Mouse (Mus musculus): ENCODE results near the gene Olfr1036. TPM values are rescaled to one million over a fixed set of nuclear protein-coding genes. Genes with fewer than 3 reads are reported as not detected.
"Not testable (repeated sequence)": the region's sequence is repeated elsewhere in the genome, so short reads cannot be mapped to it uniquely, and the experiment has no call there.

The Olfr1036 gene
- polyA plus RNA-seq (2016; fragmentation: Nextera tagmentation; extraction: Ambion mirVana) = not detected in 2 replicates

- H3K9ac ChIP-seq; H3K4me3 ChIP-seq; H3K9me3 ChIP-seq; H3K36me3 ChIP-seq; H3K4me2 ChIP-seq (replicated peaks); H3K27me3 ChIP-seq; H3K4me1 ChIP-seq; ATAC-seq (ENCODE audit: insufficient number of reproducible peaks, insufficient read depth, low FRiP score, low TSS enrichment); H3K27ac ChIP-seq: not testable (repeated sequence)
These were observed at the start of gene Olfr1036 for GRCm38 (mm10) chr2:86073692-86074091. Olfr1036 (plus strand) TSS chr2:86073992.

- no peak within 1 kb of the TSS for H3K4me3 ChIP-seq
- H3K36me3 ChIP-seq = no peaks in the 10 kb centered on the region
- H3K9me3 ChIP-seq = no peaks in the 10 kb centered on the region
- H3K27me3 ChIP-seq = no peaks in the 10 kb centered on the region
- H3K9ac ChIP-seq = no peak within 1 kb of the TSS
- no peak for ATAC-seq (ENCODE audit: insufficient number of reproducible peaks, insufficient read depth, low FRiP score, low TSS enrichment)
- H3K27ac ChIP-seq = no peak within 1 kb of the TSS
- H3K4me1 ChIP-seq = no peaks in the 10 kb centered on the region
- H3K4me2 ChIP-seq (replicated peaks) = no peak within 1 kb of the TSS
These were observed 28.2 kb upstream of the Olfr1036 start, which contains the start of gene Olfr1034 for GRCm38 (mm10) chr2:86045561-86045960. Olfr1034 (plus strand) TSS chr2:86045861.

- H3K36me3 ChIP-seq; H3K9ac ChIP-seq; H3K9me3 ChIP-seq; H3K27me3 ChIP-seq; H3K4me1 ChIP-seq; H3K4me3 ChIP-seq; H3K27ac ChIP-seq; ATAC-seq (ENCODE audit: insufficient number of reproducible peaks, insufficient read depth, low FRiP score, low TSS enrichment); H3K4me2 ChIP-seq (replicated peaks): not testable (repeated sequence)
These were observed 23.0 kb upstream of the Olfr1036 start for GRCm38 (mm10) chr2:86050777-86051176.

DNA sequence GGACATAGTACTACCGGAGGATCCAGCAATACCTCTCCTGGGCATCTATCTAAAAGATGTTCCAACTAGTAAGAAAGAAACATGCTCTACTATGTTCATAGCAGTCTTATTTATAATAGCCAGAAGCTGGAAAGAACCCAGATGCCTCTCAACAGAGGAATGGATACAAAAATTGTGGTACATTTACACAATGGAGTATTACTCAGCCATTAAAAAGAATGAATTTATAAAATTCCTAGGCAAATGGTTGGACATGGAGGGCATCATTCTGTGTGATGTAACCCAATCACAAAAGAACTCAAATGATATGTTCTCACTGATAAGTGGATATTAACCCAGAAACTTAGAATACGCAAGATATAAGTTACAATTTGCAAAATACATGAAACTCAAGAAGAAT lies 10.0 kb upstream of the Olfr1036 start:
- not testable (repeated sequence) for H3K36me3 ChIP-seq; H3K9me3 ChIP-seq; H3K27me3 ChIP-seq; H3K9ac ChIP-seq; H3K4me2 ChIP-seq (replicated peaks); ATAC-seq (ENCODE audit: insufficient number of reproducible peaks, insufficient read depth, low FRiP score, low TSS enrichment); H3K27ac ChIP-seq; H3K4me3 ChIP-seq; H3K4me1 ChIP-seq
- 94% methylated on average over 2 of the region's 2 CpGs for WGBS

DNA sequence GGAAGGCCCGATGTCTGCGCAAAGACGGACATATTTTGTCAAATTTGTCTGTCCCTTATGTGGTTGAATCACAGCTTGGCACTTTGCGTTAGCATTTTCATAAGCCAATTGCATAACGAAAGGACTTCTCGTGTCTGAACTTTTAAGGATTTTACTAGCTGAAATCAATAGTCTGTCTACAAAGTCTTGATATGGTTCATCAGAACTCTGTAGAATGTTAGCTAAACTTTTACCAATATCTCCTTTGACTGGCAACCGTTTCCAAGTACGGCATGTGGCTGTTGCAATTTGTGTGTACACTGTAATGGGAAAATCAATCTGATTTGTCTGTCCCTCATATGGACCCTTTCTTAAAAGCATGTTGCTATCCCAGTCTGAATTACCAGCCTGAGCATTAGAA lies 3.6 kb upstream of the Olfr1036 start:
- no peaks in the 10 kb centered on the region for H3K36me3 ChIP-seq
- H3K27me3 ChIP-seq = no peaks in the 10 kb centered on the region
- H3K9ac ChIP-seq = no peak overlapping the region
- no peak for ATAC-seq (ENCODE audit: insufficient number of reproducible peaks, insufficient read depth, low FRiP score, low TSS enrichment)
- H3K4me1 ChIP-seq = no peaks in the 10 kb centered on the region
- no peak overlapping the region for H3K4me3 ChIP-seq
- no peak overlapping the region for H3K4me2 ChIP-seq (replicated peaks)
- no peaks in the 10 kb centered on the region for H3K9me3 ChIP-seq
- no peak overlapping the region for H3K27ac ChIP-seq
- WGBS = 90% methylated on average over 8 of the region's 8 CpGs

GRCm38 (mm10) chr2:86080478-86080877 lies 6.7 kb downstream of the Olfr1036 start:
- not testable (repeated sequence) for H3K9ac ChIP-seq; H3K4me1 ChIP-seq; ATAC-seq (ENCODE audit: insufficient number of reproducible peaks, insufficient read depth, low FRiP score, low TSS enrichment); H3K27ac ChIP-seq; H3K9me3 ChIP-seq; H3K4me3 ChIP-seq; H3K4me2 ChIP-seq (replicated peaks); H3K27me3 ChIP-seq; H3K36me3 ChIP-seq
- WGBS = 89% methylated on average over 1 of the region's 1 CpGs

GRCm38 (mm10) chr2:86087285-86087684 lies 13.5 kb downstream of the Olfr1036 start, which contains the start of gene Olfr1037:
Olfr1037 (minus strand) TSS chr2:86087385.
- Histone ChIP-seq H3K36me3 (no peaks in the 10 kb centered on the region), H3K9ac (no peak within 1 kb of the TSS), H3K4me2 (replicated peaks) (no peak within 1 kb of the TSS), H3K27me3 (no peaks in the 10 kb centered on the region), H3K4me3 (no peak within 1 kb of the TSS), H3K9me3 (no peaks in the 10 kb centered on the region), H3K4me1 (no peaks in the 10 kb centered on the region), H3K27ac (no peak within 1 kb of the TSS)
- ATAC-seq (ENCODE audit: insufficient number of reproducible peaks, insufficient read depth, low FRiP score, low TSS enrichment) = no peak
- 86% methylated on average over 2 of the region's 2 CpGs for WGBS

Other genes with a start within 250 kb of the Olfr1036 start
- not detected in 2 replicates for gene Olfr1019, start 228.5 kb upstream of the Olfr1036 start, polyA plus RNA-seq (2016; fragmentation: Nextera tagmentation; extraction: Ambion mirVana)
- gene Olfr1020, start 227.0 kb upstream of the Olfr1036 start, polyA plus RNA-seq (2016; fragmentation: Nextera tagmentation; extraction: Ambion mirVana) = not detected in 2 replicates
- not detected in 2 replicates for gene Olfr1022, start 205.4 kb upstream of the Olfr1036 start, polyA plus RNA-seq (2016; fragmentation: Nextera tagmentation; extraction: Ambion mirVana)
- not detected in 2 replicates for gene Olfr1023, start 188.4 kb upstream of the Olfr1036 start, polyA plus RNA-seq (2016; fragmentation: Nextera tagmentation; extraction: Ambion mirVana)
- gene Olfr1024, start 168.9 kb upstream of the Olfr1036 start, polyA plus RNA-seq (2016; fragmentation: Nextera tagmentation; extraction: Ambion mirVana) = not detected in 2 replicates
- gene Olfr1025-ps1, start 158.8 kb upstream of the Olfr1036 start, polyA plus RNA-seq (2016; fragmentation: Nextera tagmentation; extraction: Ambion mirVana) = not detected in 2 replicates
- not detected in 2 replicates for gene Olfr1026, start 152.4 kb upstream of the Olfr1036 start, polyA plus RNA-seq (2016; fragmentation: Nextera tagmentation; extraction: Ambion mirVana)
- not detected in 2 replicates for gene Olfr1028, start 123.6 kb upstream of the Olfr1036 start, polyA plus RNA-seq (2016; fragmentation: Nextera tagmentation; extraction: Ambion mirVana)
- gene Olfr1029, start 100.1 kb upstream of the Olfr1036 start, polyA plus RNA-seq (2016; fragmentation: Nextera tagmentation; extraction: Ambion mirVana) = not detected in 2 replicates
- gene Olfr1030, start 94.7 kb upstream of the Olfr1036 start, polyA plus RNA-seq (2016; fragmentation: Nextera tagmentation; extraction: Ambion mirVana) = not detected in 2 replicates
- gene Olfr1031, start 83.7 kb upstream of the Olfr1036 start, polyA plus RNA-seq (2016; fragmentation: Nextera tagmentation; extraction: Ambion mirVana) = not detected in 2 replicates
- gene Olfr1032, start 68.5 kb upstream of the Olfr1036 start, polyA plus RNA-seq (2016; fragmentation: Nextera tagmentation; extraction: Ambion mirVana) = not detected in 2 replicates
- 0.78 TPM in 1 of 2 replicates, not detected in the other for gene Olfr1033, start 53.4 kb upstream of the Olfr1036 start, polyA plus RNA-seq (2016; fragmentation: Nextera tagmentation; extraction: Ambion mirVana)
- gene Olfr1034, start 28.1 kb upstream of the Olfr1036 start, polyA plus RNA-seq (2016; fragmentation: Nextera tagmentation; extraction: Ambion mirVana) = not detected in 2 replicates
- gene Olfr1037, start 13.4 kb downstream of the Olfr1036 start, polyA plus RNA-seq (2016; fragmentation: Nextera tagmentation; extraction: Ambion mirVana) = not detected in 2 replicates
- not detected in 2 replicates for gene Olfr1039, start 61.9 kb downstream of the Olfr1036 start, polyA plus RNA-seq (2016; fragmentation: Nextera tagmentation; extraction: Ambion mirVana)
- not detected in 2 replicates for gene Olfr1040, start 72.7 kb downstream of the Olfr1036 start, polyA plus RNA-seq (2016; fragmentation: Nextera tagmentation; extraction: Ambion mirVana)
- gene Olfr1042, start 87.8 kb downstream of the Olfr1036 start, polyA plus RNA-seq (2016; fragmentation: Nextera tagmentation; extraction: Ambion mirVana) = not detected in 2 replicates
- not detected in 2 replicates for gene Olfr1043, start 93.5 kb downstream of the Olfr1036 start, polyA plus RNA-seq (2016; fragmentation: Nextera tagmentation; extraction: Ambion mirVana)
- gene Olfr1044, start 103.8 kb downstream of the Olfr1036 start, polyA plus RNA-seq (2016; fragmentation: Nextera tagmentation; extraction: Ambion mirVana) = not detected in 2 replicates
- not detected in 2 replicates for gene Olfr52, start 111.7 kb downstream of the Olfr1036 start, polyA plus RNA-seq (2016; fragmentation: Nextera tagmentation; extraction: Ambion mirVana)
- gene Olfr1045, start 129.0 kb downstream of the Olfr1036 start, polyA plus RNA-seq (2016; fragmentation: Nextera tagmentation; extraction: Ambion mirVana) = not detected in 2 replicates
- gene Olfr1046, start 145.3 kb downstream of the Olfr1036 start, polyA plus RNA-seq (2016; fragmentation: Nextera tagmentation; extraction: Ambion mirVana) = not detected in 2 replicates
- gene Olfr1047, start 157.4 kb downstream of the Olfr1036 start, polyA plus RNA-seq (2016; fragmentation: Nextera tagmentation; extraction: Ambion mirVana) = not detected in 2 replicates
- not detected in 2 replicates for gene Olfr1048, start 166.3 kb downstream of the Olfr1036 start, polyA plus RNA-seq (2016; fragmentation: Nextera tagmentation; extraction: Ambion mirVana)
- gene Olfr1049, start 184.3 kb downstream of the Olfr1036 start, polyA plus RNA-seq (2016; fragmentation: Nextera tagmentation; extraction: Ambion mirVana) = not detected in 2 replicates
- not detected in 2 replicates for gene Olfr1051, start 205.1 kb downstream of the Olfr1036 start, polyA plus RNA-seq (2016; fragmentation: Nextera tagmentation; extraction: Ambion mirVana)
- not detected in 2 replicates for gene Olfr1052, start 218.5 kb downstream of the Olfr1036 start, polyA plus RNA-seq (2016; fragmentation: Nextera tagmentation; extraction: Ambion mirVana)
- gene Olfr1053, start 241.3 kb downstream of the Olfr1036 start, polyA plus RNA-seq (2016; fragmentation: Nextera tagmentation; extraction: Ambion mirVana) = not detected in 2 replicates